Mouse (Mus musculus) heart, adult 2 months (tissue): ENCODE measurements around the gene Gata1. TPM values are rescaled to one million over a fixed set of nuclear protein-coding genes. Genes with fewer than 3 reads are reported as not detected.

Experiments used
- DNase-seq, 2 experiments: peaks; one replicate each; pipeline ENCODE4 v3.0.0; 2021
- H3K27ac ChIP-seq: fragments of 200-600 bp; 2 replicates; pipeline ENCODE4 v1.8.1; 2022
- H3K27me3 ChIP-seq: fragments of 200-500 bp; 2 replicates; pipeline ENCODE4 v1.6.1; 2012; ENCODE audit warnings: mild to moderate bottlenecking, low read length, inconsistent platforms, mixed read lengths; ENCODE audit not compliant: control insufficient read depth, insufficient read depth
- H3K36me3 ChIP-seq: fragments of 200-500 bp; 2 replicates; pipeline ENCODE4 v1.6.1; 2012; ENCODE audit warnings: low read length, inconsistent platforms; ENCODE audit not compliant: control insufficient read depth, insufficient read depth
- H3K4me1 ChIP-seq: fragments of 200-500 bp; 2 replicates; pipeline ENCODE4 v1.6.1; 2011; ENCODE audit warnings: low read length; ENCODE audit not compliant: control insufficient read depth, insufficient read depth
- H3K4me3 ChIP-seq: fragments of 200-600 bp; 2 replicates; pipeline ENCODE4 v1.8.1; 2022
- H3K79me2 ChIP-seq: fragments of 200-500 bp; replicated peaks from 2 replicates; pipeline ENCODE4 v1.6.1; 2012; ENCODE audit warnings: mild to moderate bottlenecking, inconsistent platforms, low read length, moderate library complexity, mixed read lengths; ENCODE audit not compliant: control insufficient read depth, insufficient read depth
- H3K9ac ChIP-seq: fragments of 200-500 bp; 2 replicates; pipeline ENCODE4 v1.6.1; 2012; ENCODE audit warnings: low read depth, mild to moderate bottlenecking, control low read depth, inconsistent platforms, low read length, mixed read lengths
- CTCF ChIP-seq: fragments of 200-600 bp; IDR thresholded peaks from 2 replicates; pipeline ENCODE4 v1.8.1; 2022; ENCODE audit warnings: antibody characterized with exemption, mild to moderate bottlenecking, moderate library complexity
- EP300 ChIP-seq: fragments of 200-500 bp; IDR thresholded peaks from 2 replicates; pipeline ENCODE4 v1.6.1; 2011; ENCODE audit warnings: low read depth, low read length, control low read depth; ENCODE audit not compliant: insufficient read depth
- POLR2A ChIP-seq: fragments of 200-500 bp; IDR thresholded peaks from 2 replicates; pipeline ENCODE4 v1.6.1; 2011; ENCODE audit warnings: mild to moderate bottlenecking, low read depth, low read length, control low read depth; ENCODE audit not compliant: insufficient read depth
- WGBS: fragments of 180-500 bp; shearing (Covaris S2); methylation state at CpG from one replicate; pipeline ENCODE4 v1.1.7; 2018; 5-methylcytosine and 5-hydroxymethylcytosine counted together
- intact Hi-C: fragments of 180-260 bp; cut with DNase I; formaldehyde crosslinking; loops from one replicate; pipeline ENCODE4 v1.15.1; 2025
- polyA plus RNA-seq: library from polyadenylated mRNA; depleted of rRNA; stranded (reverse); fragments of >200 nt; gene quantifications from 2 replicates; pipeline ENCODE4 v1.2.3, GENCODE M21; 2012
- total RNA-seq, 2 experiments: library from RNA; stranded (reverse); gene quantifications; 2 replicates each; pipeline ENCODE4 v1.2.3; 2021

Gene Gata1
- total and polyA plus RNA-seq, 3 experiments: 0.23 to 0.43 (median 0.27) TPM

- no peaks in the 10 kb centered on the region for H3K36me3 ChIP-seq
Observed at GRCm38 (mm10) chrX:7936874-7937273, 41.0 kb downstream of the Gata1 start.

GRCm38 (mm10) chrX:7928270-7928790 lies 49.5 kb downstream of the Gata1 start, which contains the start of gene Eras:
TSS of gene Eras (minus strand) at chrX:7928607.
- TF ChIP-seq CTCF: no peak
- no peak for TF ChIP-seq POLR2A
- no peak for TF ChIP-seq EP300
- no peaks in the 10 kb centered on the region for H3K79me2 ChIP-seq
- no peak within 1 kb of the TSS for H3K27ac ChIP-seq
- no peaks in the 10 kb centered on the region for H3K36me3 ChIP-seq
- H3K4me1 ChIP-seq: no peaks in the 10 kb centered on the region
- no peak within 1 kb of the TSS for H3K9ac ChIP-seq
- H3K4me3 ChIP-seq: no peak within 1 kb of the TSS
- intact Hi-C loops: no loop called here
- WGBS: 28% methylated on average over 19 of the region's 19 CpGs
- no peak for DNase-seq
- no peaks in the 10 kb centered on the region; the same call in 1 of the 2 replicates for H3K27me3 ChIP-seq

More at GRCm38 (mm10) chrX:7936874-7937273, 41.0 kb downstream of the Gata1 start:
- no peak overlapping the region for H3K4me3 ChIP-seq
- intact Hi-C loops: no loop called here
- no peaks in the 10 kb centered on the region for H3K4me1 ChIP-seq
- no peak overlapping the region for H3K27ac ChIP-seq
- H3K79me2 ChIP-seq: no peaks in the 10 kb centered on the region
- TF ChIP-seq POLR2A (no peak), EP300 (no peak), CTCF (no peak)
- no peak overlapping the region for H3K9ac ChIP-seq
- no peak for DNase-seq
- no peaks in the 10 kb centered on the region for H3K27me3 ChIP-seq
- 54% methylated on average over 11 of the region's 11 CpGs for WGBS

- Histone ChIP-seq H3K4me3 (no peak overlapping the region), H3K36me3 (no peaks in the 10 kb centered on the region), H3K4me1 (no peaks in the 10 kb centered on the region), H3K9ac (no peak overlapping the region), H3K27ac (no peak overlapping the region), H3K27me3 (peaks cover 5% of the 10 kb centered on the region), H3K79me2 (no peaks in the 10 kb centered on the region)
- DNase-seq: no peak
- 32% methylated on average over 10 of the region's 10 CpGs for WGBS
- intact Hi-C loops: no loop called here
- TF ChIP-seq CTCF (no peak), POLR2A (no peak), EP300 (no peak)
Observed at GRCm38 (mm10) chrX:7927116-7927515, 50.8 kb downstream of the Gata1 start.

- 64% methylated on average over 6 of the region's 6 CpGs for WGBS
- Histone ChIP-seq H3K36me3 (no peaks in the 10 kb centered on the region), H3K9ac (no peak overlapping the region), H3K27me3 (peaks cover 8% of the 10 kb centered on the region), H3K4me1 (no peaks in the 10 kb centered on the region), H3K4me3 (no peak overlapping the region), H3K79me2 (no peaks in the 10 kb centered on the region), H3K27ac (no peak overlapping the region)
- intact Hi-C loops: no loop called here
- no peak for TF ChIP-seq CTCF
- TF ChIP-seq POLR2A: no peak
- no peak for TF ChIP-seq EP300
- DNase-seq: no peak
Observed at GRCm38 (mm10) chrX:7926266-7926665, 51.6 kb downstream of the Gata1 start.

- H3K79me2 ChIP-seq: no peaks in the 10 kb centered on the region
- H3K27ac ChIP-seq: no peak overlapping the region
- WGBS: 10% methylated on average over 46 of the region's 48 CpGs
- peaks cover 11% of the 10 kb centered on the region for H3K27me3 ChIP-seq
- H3K9ac ChIP-seq: no peak overlapping the region
- no peak overlapping the region for H3K4me3 ChIP-seq
- no peak for DNase-seq
- H3K4me1 ChIP-seq: no peaks in the 10 kb centered on the region
- no peaks in the 10 kb centered on the region for H3K36me3 ChIP-seq
- intact Hi-C loops: no loop called here
- TF ChIP-seq EP300 (no peak), CTCF (no peak), POLR2A (no peak)
Observed at GRCm38 (mm10) chrX:7922032-7922431, 55.8 kb downstream of the Gata1 start.

GRCm38 (mm10) chrX:7919601-7920383 lies 58.1 kb downstream of the Gata1 start, which contains the start of gene Pcsk1n:
TSS of gene Pcsk1n (plus strand) at chrX:7919822.
- no peak within 1 kb of the TSS for H3K9ac ChIP-seq
- H3K79me2 ChIP-seq: no peaks in the 10 kb centered on the region
- H3K36me3 ChIP-seq: no peaks in the 10 kb centered on the region
- H3K4me1 ChIP-seq: no peaks in the 10 kb centered on the region
- H3K27me3 ChIP-seq: peaks cover 11% of the 10 kb centered on the region
- DNase-seq: no peak
- TF ChIP-seq CTCF (no peak), EP300 (no peak), POLR2A (no peak)
- H3K27ac ChIP-seq: no peak within 1 kb of the TSS
- 17% methylated on average over 38 of the region's 40 CpGs for WGBS
- intact Hi-C loops: no loop called here
- no peak within 1 kb of the TSS for H3K4me3 ChIP-seq
